Mouse (Mus musculus): Measurements from ENCODE around the gene Cldn1.

DNA sequence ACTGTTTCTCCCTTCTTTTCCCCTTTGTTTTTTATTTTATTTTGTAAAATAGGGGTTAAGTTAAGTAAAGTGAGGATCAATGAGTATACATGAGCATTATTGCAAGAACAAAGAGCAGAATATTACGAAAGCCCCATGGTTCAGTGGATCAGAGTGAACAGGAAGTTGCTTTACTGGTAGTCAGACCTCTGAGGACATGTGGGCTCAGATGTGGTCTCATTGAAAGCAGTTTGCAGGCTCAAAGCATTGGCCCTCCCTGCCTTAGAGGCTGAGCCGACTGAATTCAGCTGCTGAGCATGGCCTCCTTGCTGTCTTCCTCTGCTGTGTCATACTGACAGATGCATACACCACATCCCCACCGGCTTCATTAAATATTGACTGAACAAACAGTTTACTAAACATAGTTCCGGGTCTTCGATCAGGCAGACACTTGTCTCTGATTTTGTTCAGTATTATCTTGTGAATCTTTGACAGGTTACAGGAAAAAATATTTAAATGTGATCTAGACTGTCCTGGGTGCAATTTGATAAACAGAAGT lies 12.5 kb upstream of the Cldn1 start:
- TF ChIP-seq CTCF (IDR thresholded peaks at IDR 0.05; ENCODE audit: control insufficient read depth, insufficient read depth, low read length) (no peak), POLR2A (IDR thresholded peaks at IDR 0.05; ENCODE audit: borderline replicate concordance, control insufficient read depth, low read depth, low read length) (no peak)

Measured in bone marrow, adult 2 months (tissue).